Mouse (Mus musculus): ENCODE results near the gene Pms2.
A peak's percentile ranks its signal among the peaks of the same experiment; 100 is the strongest.

The Pms2 gene

GRCm38 (mm10) chr5:143909417-143910400, at the start of gene Pms2, which contains the start of gene Aimp2:
TSS of gene Pms2 (plus strand) at chr5:143909964.
TSS of gene Aimp2 (minus strand) at chr5:143909847.
- peak; percentile 92 for DNase-seq (ENCODE audit: low spot score)

GRCm38 (mm10) chr5:143871547-143872169, 38.1 kb upstream of the Pms2 start:
- no peak for DNase-seq (ENCODE audit: low spot score)

GRCm38 (mm10) chr5:143874571-143874970, 35.2 kb upstream of the Pms2 start:
- DNase-seq (ENCODE audit: low spot score), result no peak

GRCm38 (mm10) chr5:143885274-143885673, 24.5 kb upstream of the Pms2 start:
- DNase-seq (ENCODE audit: low spot score), result no peak

- no peak for DNase-seq (ENCODE audit: low spot score)
Measured at GRCm38 (mm10) chr5:143890741-143891140, 19.0 kb upstream of the Pms2 start.

GRCm38 (mm10) chr5:143892255-143892886, 17.4 kb upstream of the Pms2 start:
- no peak for DNase-seq (ENCODE audit: low spot score)

- no peak for DNase-seq (ENCODE audit: low spot score)
Measured at GRCm38 (mm10) chr5:143893396-143893795, 16.4 kb upstream of the Pms2 start.

GRCm38 (mm10) chr5:143897635-143898330, 12.0 kb upstream of the Pms2 start, which contains the start of gene Ankrd61:
TSS of gene Ankrd61 (minus strand) at chr5:143897685.
- no peak for DNase-seq (ENCODE audit: low spot score)

GRCm38 (mm10) chr5:143902111-143902510, 7.7 kb upstream of the Pms2 start:
- DNase-seq (ENCODE audit: low spot score), result no peak

- DNase-seq (ENCODE audit: low spot score), result no peak
Measured at GRCm38 (mm10) chr5:143903813-143904212, 6.0 kb upstream of the Pms2 start.

- no peak for DNase-seq (ENCODE audit: low spot score)
Measured at GRCm38 (mm10) chr5:143906429-143906828, 3.3 kb upstream of the Pms2 start.

GRCm38 (mm10) chr5:143908926-143909325, 838 bp upstream of the Pms2 start:
- no peak for DNase-seq (ENCODE audit: low spot score)

- DNase-seq (ENCODE audit: low spot score), result no peak
Measured at GRCm38 (mm10) chr5:143916221-143916620, 6.5 kb downstream of the Pms2 start.

GRCm38 (mm10) chr5:143917418-143917817, 7.7 kb downstream of the Pms2 start:
- DNase-seq (ENCODE audit: low spot score), result peak; percentile 40

GRCm38 (mm10) chr5:143918120-143918519, 8.4 kb downstream of the Pms2 start:
- DNase-seq (ENCODE audit: low spot score), result no peak

GRCm38 (mm10) chr5:143924781-143925452, 15.2 kb downstream of the Pms2 start:
- DNase-seq (ENCODE audit: low spot score), result peak; percentile 35

GRCm38 (mm10) chr5:143927875-143928274, 18.1 kb downstream of the Pms2 start, which contains the start of gene Gm42421:
TSS of gene Gm42421 (plus strand) at chr5:143928175.
- no peak for DNase-seq (ENCODE audit: low spot score)

- no peak for DNase-seq (ENCODE audit: low spot score)
Measured at GRCm38 (mm10) chr5:143929291-143929690, 19.5 kb downstream of the Pms2 start.

- no peak for DNase-seq (ENCODE audit: low spot score)
Measured at GRCm38 (mm10) chr5:143930656-143931055, 20.9 kb downstream of the Pms2 start.

- DNase-seq (ENCODE audit: low spot score), result no peak
Measured at GRCm38 (mm10) chr5:143931863-143932580, 22.3 kb downstream of the Pms2 start.

- DNase-seq (ENCODE audit: low spot score), result no peak
Measured at GRCm38 (mm10) chr5:143932831-143933230, 23.1 kb downstream of the Pms2 start, which contains the start of gene Rsph10b. TSS of gene Rsph10b (plus strand) at chr5:143933035.

All from spleen, adult 12 weeks (tissue).